Mouse (Mus musculus): Measurements from ENCODE around the gene Scg2.

- no peak for TF ChIP-seq CTCF (IDR thresholded peaks at IDR 0.05)
- no peak for TF ChIP-seq EP300 (IDR thresholded peaks at IDR 0.05)
These were observed 3.2 kb downstream of the Scg2 start for GRCm38 (mm10) chr1:79436671-79437070.

Data from lung, postnatal 0 days (tissue).